Mouse (Mus musculus) hematopoietic stem cell, adult 5-6 weeks (primary cell): ENCODE measurements around the gene Tmem88. TPM values are rescaled to one million over a fixed set of nuclear protein-coding genes. Genes with fewer than 3 reads are reported as not detected.

Experiments
- ATAC-seq, 2 experiments: fragments of 125-278 bp in 1 of 2; replicated peaks in 1 of 2; 2 replicates each; pipeline ENCODE4 v1.8.0; 2016 to 2017; ENCODE audit warnings: inconsistent platforms in 2 of 2, mild to moderate bottlenecking in 2 of 2, moderate number of reproducible peaks in 2 of 2, low read depth in 1 of 2, moderate TSS enrichment in 1 of 2; ENCODE audit not compliant: low FRiP score in 2 of 2, poor library complexity in 2 of 2, severe bottlenecking in 2 of 2, insufficient read depth in 1 of 2, low TSS enrichment in 1 of 2
- total RNA-seq: library from RNA; stranded (forward); fragments of 172-1452, 232-1000 nt; gene quantifications from 2 replicates; pipeline ENCODE4 v1.2.3, GENCODE M21; 2017

Gene Tmem88
- total RNA-seq, 1 experiment from 2014 or later, result 0.74 TPM

DNA sequence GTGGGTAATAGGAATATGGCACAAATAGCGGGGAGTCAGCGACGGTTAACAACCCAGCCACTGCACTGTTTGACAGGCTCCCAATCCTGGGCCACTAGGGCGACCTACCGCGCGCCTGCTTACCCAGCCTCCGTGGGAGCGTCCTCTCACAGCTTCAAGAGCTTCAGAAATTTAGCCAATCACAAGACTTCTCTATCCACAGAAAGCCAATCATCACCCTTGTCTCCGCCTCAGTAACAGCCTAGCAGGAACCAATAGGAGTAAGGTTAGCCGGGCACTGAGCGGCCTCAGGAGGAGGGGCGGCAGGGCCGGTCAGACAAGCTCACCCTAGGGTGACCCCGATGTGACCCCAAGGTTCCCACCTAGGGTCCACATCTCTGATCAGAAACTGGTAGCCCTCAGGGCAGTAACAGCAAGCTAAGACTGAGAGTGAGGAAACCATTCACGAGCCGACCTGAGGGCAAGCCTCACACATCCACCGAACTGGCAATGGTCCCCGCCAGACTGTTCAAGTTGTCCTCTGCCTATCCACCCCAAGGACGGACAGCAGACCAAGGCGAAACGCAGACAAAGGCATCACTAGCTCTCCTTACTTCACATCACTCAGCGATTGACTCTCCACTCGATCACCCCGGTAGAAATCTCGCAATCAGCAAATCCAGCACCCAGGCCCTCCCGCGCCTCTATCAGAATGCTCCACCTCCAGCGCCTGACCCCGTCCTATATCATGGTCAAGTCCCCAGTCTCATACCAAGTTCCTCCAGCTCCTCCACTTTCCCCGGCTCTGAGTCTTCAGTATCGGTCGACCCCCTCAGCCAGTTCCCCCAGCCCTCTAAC lies 10.7 kb upstream of the Tmem88 start:
- ATAC-seq, result peak; percentile 64 to 72

- no peak for ATAC-seq
These were observed 9.6 kb upstream of the Tmem88 start for GRCm38 (mm10) chr11:69407724-69408004.

DNA sequence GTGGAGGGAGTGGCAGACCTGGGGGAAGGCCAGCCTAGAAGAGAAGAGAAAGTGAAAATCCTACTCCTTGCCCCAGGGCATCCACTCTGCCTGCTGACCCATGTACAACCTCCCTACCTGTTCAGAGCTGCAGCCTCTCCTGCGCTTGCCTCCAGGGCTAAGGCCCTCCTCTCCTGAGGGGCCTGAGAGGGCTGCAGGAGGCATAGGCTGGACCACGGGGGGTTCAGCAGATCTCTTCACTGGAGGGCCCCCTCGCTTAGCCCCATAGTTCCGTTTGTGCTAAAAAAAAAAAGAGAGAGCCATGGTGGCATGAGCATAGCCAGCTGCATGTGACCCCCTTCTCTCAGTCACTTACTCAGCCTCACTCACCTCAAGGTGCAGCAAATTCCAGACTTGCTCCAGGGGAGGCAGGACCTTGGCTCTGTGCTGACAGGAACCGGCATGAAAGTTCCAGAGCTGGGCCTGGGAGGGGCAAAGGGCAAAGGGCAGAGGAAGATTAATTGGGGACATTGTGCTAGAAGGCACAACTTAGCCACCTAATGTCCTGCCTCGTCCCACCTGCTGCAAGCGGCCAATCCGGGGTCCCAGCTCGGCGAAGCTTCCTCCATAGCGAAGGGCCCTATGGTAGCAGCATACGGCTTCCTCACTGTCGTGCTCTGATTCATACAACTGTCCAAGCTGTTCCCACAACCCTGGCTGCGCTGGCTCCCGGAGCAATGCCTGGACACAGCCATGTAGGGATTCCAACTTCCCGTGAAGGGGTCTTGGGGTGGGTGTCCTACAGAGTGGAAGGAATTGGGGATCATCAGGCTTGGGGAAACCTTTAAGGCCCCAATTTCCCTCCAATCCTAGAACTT lies 9.1 kb upstream of the Tmem88 start:
- ATAC-seq, result no peak

GRCm38 (mm10) chr11:69406282-69406681 lies 8.2 kb upstream of the Tmem88 start:
- ATAC-seq, result no peak

DNA sequence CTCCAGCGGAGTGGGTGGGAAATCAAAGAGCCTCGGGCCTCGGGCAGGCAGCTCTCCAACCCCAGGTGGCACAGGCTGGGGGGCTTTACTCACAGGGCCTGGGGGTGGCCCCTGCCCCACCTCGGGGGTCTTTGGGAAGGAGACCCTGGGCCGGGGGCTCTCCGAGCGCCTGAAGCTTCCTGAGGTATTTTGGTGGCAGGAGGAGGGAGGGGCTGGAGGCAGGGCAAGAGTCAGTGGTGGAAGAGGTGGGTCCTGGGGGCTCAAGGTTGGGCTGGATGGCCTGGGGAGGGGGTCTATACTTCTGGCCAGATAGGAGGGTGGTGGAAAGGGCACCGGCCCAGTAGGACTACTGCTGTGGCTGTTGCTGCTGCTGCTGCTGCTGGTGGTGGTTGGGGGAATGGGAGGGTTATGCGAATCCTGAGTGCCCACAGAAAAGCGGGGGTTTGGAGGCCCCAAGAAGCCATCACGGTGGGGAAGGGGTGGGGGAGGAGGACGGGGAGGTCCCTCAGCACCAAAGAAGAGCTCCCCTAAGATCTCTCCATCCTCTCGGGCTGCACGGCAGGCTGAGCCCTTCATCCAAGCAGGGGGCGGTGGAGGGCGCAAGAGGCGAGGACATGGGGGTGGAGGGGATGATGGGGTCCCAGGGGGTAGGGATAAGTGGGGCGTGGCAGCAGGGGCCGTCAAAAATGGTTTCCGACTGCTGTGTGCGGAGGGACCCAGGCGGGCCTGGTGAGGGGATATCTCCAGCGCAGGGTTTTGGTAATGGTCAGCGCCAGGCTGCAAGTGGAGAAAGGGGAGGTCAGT lies 7.6 kb upstream of the Tmem88 start:
- no peak for ATAC-seq

DNA sequence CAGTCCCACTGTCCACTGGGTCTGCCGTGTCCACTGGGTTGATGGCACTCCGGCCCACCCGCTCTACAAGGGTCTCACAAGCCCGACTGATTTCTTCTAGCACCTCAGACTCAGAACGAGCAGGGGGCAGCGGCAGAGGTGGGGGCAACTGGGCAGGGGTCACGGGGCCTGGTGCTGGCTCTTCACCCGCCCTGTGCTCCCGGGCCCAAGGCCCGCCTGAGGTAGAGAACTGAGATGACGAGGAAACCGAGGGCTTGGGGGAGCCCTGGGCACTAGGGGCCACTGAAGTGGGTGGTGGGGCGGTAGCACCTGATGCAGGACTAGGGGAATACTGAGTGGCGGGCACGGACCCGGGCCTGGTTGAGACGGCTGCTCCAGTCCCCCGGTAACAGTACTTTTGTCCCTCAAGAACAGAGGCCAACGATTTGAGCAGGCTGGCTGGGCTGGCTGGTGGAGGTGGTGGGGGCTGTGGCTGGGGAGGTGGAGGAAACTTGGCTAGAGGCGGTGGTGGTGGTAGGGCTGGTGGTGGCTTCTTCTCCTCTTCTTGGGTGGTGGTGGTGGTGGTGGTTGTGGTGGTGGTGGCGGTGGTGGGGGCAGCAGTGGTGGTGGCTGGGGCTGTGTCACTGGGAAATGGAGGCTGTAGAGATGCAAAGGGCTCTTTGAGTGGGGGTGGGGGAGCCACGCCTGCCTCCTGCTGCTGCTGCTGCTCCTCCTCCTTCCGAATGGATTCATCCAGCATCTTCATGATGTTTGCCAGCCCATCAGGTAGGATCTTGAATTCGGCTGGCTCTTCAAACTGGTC lies 6.8 kb upstream of the Tmem88 start:
- no peak for ATAC-seq

DNA sequence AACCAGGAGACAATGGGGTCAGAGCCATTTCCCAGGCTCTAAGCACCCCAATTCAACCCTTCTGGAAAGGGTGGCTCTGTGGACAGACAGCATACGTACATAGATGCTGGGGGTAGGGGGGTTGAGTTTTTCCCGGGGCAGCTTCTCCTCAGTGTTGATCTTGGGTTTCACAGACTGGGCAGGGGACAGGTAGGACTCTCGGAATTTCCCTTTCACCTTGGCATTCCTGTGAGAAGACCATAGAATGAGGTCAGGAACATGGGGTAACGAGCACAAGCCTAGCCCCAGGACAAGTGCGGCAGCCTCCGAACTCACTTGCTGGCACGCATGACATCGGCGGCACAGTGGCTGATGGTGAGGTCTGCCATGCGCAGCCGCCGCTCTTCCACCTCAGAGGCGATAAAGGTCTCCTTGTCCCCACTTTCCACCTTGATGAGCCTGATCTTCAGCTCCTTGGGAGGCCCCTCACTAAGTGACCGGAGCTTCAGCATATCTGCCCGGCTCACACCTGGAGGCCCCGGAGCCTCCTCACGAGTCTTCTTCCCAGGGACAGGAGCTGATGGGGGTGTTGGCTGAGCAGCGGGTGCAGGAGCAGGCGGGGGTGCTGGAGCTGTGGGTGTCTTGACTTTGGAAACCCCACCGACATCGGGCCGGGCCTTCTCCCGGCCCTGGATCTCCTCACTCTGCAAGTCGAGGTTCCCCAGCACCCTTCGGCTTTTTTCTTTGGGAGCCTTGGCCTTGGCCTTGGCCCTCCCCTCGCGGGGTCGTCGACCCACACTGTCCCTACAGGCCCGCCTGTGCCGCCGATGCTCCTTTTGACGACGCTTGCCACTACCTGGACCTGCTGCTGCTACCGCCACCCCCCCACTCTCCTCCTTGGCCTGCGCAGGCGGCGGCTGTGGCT lies 5.9 kb upstream of the Tmem88 start:
- ATAC-seq, result no peak

DNA sequence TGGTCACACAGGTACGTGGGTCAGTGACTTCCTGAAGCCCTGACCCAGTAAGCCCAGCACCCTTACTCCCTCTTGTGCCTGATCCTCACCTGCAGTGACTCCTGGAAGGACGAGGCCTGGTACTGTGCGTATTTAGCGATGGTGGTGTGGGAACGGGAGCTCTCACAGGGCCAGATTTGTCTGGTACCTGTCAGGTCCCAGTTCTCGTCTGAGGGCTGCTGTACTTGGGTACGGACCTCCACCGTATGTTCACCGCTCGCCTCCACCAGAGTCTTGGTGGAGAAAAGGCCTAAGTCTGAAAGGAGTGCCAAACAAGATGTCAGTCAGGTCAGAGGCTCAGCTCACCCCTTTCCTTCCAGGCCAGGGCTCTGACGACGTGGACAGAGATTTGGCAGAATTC lies 4.0 kb upstream of the Tmem88 start:
- no peak for ATAC-seq

GRCm38 (mm10) chr11:69401210-69401637 lies 3.2 kb upstream of the Tmem88 start:
- peak; percentile 76 to 87 for ATAC-seq

GRCm38 (mm10) chr11:69400083-69400850 lies 2.2 kb upstream of the Tmem88 start:
- no peak for ATAC-seq

DNA sequence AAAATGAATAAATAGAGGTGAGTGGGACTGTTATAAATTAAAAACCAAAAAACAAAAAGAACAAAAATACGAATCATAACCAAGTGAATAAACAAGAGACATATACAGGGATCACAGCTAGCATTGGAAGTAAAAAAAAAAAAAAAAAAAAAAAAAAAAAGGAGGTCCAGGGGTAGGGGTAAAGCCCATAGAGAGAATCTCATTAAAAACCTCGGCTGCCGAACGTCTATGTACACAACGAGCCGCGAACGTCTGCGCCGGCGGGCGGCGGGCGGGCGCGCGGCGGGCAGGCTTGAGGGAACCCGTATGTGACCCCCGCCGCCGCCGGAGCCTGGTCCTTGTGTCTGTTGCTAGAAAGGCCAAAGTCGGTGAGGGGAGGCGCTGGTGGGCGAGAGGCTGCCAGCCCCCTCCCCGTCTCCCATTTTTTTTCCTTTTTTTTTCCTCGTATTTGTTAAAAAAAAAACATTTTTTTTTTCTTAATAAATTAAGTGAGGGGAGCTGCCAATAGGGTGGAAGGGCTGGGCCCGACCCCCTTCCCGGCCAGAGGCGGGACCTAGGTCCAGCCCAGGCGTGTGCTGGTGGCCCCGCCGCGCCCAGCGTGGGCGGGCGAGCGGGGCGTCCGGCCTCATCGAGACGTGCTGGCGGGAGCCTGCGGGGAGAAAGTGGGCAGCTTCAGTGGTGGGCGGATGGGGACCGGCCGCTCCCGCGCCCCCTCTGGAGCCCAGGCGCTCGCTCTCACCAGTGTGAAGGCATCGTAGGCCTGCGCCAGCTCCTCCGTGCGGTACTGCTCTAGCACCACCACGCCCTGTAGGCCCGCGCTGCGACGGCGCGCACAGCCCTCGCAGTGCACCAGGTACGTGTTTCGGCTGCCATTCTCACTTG lies 1.4 kb upstream of the Tmem88 start:
- no peak for ATAC-seq

- ATAC-seq, result no peak
These were observed 609 bp upstream of the Tmem88 start for GRCm38 (mm10) chr11:69398486-69399200.

DNA sequence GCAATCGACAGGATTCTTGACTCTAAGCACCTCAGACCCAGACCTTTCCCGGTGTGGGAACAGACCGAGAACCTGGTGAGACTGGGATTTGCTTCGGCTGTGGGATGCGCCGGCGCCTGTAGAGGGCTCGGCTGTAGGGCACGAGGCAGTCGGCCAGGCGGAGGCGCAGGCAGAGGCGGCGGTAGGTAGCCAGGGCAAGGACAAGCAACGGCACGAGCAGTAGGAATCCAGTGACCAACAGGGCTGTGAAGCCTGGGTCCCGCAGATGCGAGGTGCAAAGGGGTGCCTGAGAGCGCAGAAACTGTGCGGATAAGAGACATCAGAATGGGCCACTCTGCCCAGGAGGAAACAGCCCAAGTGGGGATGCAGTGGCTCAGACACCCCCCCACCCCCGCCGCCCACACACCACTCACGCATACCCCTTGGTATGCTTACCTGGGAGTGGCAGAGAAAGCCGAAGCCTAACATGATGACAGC lies 415 bp downstream of the Tmem88 start:
- no peak for ATAC-seq

DNA sequence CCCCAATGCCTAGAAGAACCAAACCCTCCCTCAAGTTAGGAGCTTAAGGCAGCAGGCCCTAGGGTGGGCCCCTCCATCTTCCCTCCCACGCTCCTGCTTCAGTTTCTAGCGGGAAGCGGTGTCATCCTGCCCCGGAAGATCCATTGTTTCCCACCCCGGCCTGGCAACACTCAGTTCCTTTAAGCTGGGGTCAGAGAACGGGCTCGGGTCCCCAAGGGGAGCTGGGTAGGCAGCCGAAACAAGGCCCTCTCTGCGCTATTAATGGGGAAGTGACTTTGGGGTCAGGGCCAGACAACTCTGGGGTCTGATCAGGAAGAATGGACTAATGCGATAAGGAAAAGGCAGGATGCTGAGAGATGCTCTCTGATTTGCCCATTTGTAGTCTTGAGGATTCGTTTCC lies 1.3 kb downstream of the Tmem88 start:
- ATAC-seq, result peak in 1 of 2 experiments; percentile 4; a peak in 1 of 4 replicates
